Mouse (Mus musculus): ENCODE results near the gene Cd300ld5. TPM values are rescaled to one million over a fixed set of nuclear protein-coding genes. Genes with fewer than 3 reads are reported as not detected.
A peak's percentile ranks its signal among the peaks of the same experiment; 100 is the strongest.
"Not testable (repeated sequence)": the region's sequence is repeated elsewhere in the genome, so short reads cannot be mapped to it uniquely, and the experiment has no call there.

Cd300ld5 gene
- not detected in 2 replicates for polyA plus RNA-seq (2016; fragmentation: Nextera tagmentation; extraction: Ambion mirVana)

DNA sequence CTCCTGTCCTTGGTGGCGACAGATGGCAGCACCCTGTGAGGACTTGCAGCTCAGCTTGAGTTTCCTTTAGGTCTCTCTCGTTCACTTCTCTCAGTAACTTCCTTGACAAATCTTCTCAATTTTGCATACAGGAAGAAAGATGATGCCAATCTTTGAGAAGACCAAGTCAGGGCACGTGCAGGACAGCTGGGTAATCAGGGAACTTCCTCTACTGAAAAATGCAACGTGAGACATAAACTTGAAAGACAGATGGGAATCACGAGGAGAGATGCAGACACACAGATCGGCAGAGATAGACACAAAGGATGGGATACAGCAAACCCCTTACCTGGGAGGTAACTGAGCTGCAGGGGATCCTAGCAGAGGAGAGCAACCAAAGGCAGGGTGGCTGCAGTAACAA lies at the start of gene Cd300ld5:
TSS of gene Cd300ld5 (minus strand) at position 101 of the 400 bp plus-strand sequence.
- H3K4me1 ChIP-seq; H3K4me3 ChIP-seq; H3K36me3 ChIP-seq (replicated peaks); H3K27me3 ChIP-seq (replicated peaks; ENCODE audit: low read depth, poor library complexity, severe bottlenecking); H3K27ac ChIP-seq (replicated peaks); DNase-seq (ENCODE audit: low spot score); H3K9me3 ChIP-seq: not testable (repeated sequence)
- no CpG with 5 or more reads among the region's 6 CpGs for WGBS

DNA sequence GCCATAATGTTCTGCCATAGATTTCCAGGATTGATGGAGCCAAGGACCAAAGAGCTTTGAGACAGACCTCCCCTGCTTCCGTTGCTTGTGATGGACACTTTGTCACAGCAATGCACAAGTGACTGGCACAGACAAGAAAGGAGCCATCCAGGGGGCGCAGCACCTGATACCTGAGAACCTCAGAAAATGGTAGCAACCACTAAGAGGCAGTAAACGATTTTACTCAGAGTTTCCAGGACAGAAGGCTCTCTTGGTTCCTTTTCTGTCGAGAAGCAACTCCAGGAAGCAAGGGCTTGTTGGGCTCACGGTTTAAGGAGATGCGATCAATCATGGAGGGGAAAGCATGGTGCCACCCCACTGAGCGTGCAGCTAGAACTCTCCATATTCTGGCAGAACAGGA lies 48.6 kb upstream of the Cd300ld5 start:
- Histone ChIP-seq H3K36me3 (replicated peaks) (no peaks in the 10 kb centered on the region), H3K4me1 (peaks cover 16% of the 10 kb centered on the region), H3K9me3 (0 out of 2 replicates have a peak, but pooled peaks cover 3% of the 10 kb centered on the region), H3K27ac (replicated peaks) (no peak overlapping the region), H3K27me3 (replicated peaks; ENCODE audit: low read depth, poor library complexity, severe bottlenecking) (peaks cover 54% of the 10 kb centered on the region), H3K4me3 (no peak overlapping the region)
- no peak for DNase-seq (ENCODE audit: low spot score)
- WGBS: 70% methylated on average over 7 of the region's 7 CpGs

DNA sequence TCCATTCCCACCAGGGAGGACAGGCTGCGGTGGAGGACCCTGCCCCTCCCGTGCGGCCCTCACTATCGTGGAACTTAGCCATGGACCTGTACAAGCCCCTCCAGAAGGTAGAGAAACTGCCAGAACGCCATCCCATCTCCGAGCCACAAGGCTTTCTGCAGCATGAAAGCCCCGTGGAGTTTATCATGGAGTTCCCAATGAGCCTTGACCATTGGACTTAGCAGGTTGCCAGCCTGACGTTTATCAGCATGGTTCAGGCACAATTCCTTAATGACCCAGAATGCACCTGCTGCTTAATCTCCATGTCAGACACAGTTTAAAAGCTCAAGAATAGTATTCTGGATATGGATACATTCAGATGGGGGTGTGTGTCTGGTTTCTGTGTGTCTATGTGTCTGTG lies 47.5 kb upstream of the Cd300ld5 start:
- 60% methylated on average over 8 of the region's 8 CpGs for WGBS
- Histone ChIP-seq H3K27ac (replicated peaks) (no peak overlapping the region), H3K4me1 (peaks cover 16% of the 10 kb centered on the region), H3K4me3 (no peak overlapping the region), H3K36me3 (replicated peaks) (no peaks in the 10 kb centered on the region), H3K9me3 (0 out of 2 replicates have a peak, but pooled peaks cover 2% of the 10 kb centered on the region), H3K27me3 (replicated peaks; ENCODE audit: low read depth, poor library complexity, severe bottlenecking) (peaks cover 43% of the 10 kb centered on the region)
- no peak for DNase-seq (ENCODE audit: low spot score)

DNA sequence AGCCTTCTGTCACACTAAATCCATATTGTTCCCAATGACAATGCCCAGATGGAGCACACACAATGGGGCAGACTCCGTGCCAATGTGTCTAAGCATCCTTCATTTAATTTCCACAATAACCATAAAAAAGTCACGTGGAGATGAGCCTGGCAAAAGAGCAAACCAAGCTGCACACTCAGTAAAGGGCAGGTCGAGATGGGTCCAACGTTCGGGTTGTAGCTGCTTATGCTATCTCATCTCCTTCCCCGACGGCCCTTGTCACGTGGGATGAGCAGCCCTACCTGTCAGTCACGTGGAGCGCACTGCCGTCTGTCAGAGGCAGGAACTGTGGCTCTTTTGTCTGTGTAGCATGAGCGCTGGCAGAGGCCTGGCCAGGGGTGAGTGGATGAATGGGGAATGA lies 47.0 kb upstream of the Cd300ld5 start:
- DNase-seq (ENCODE audit: low spot score): no peak
- no peaks in the 10 kb centered on the region for H3K9me3 ChIP-seq
- WGBS: 45% methylated on average over 12 of the region's 12 CpGs
- H3K27me3 ChIP-seq (replicated peaks; ENCODE audit: low read depth, poor library complexity, severe bottlenecking): peaks cover 41% of the 10 kb centered on the region
- no peak overlapping the region for H3K4me3 ChIP-seq
- peaks cover 16% of the 10 kb centered on the region for H3K4me1 ChIP-seq
- H3K27ac ChIP-seq (replicated peaks): no peak overlapping the region
- H3K36me3 ChIP-seq (replicated peaks): no peaks in the 10 kb centered on the region

DNA sequence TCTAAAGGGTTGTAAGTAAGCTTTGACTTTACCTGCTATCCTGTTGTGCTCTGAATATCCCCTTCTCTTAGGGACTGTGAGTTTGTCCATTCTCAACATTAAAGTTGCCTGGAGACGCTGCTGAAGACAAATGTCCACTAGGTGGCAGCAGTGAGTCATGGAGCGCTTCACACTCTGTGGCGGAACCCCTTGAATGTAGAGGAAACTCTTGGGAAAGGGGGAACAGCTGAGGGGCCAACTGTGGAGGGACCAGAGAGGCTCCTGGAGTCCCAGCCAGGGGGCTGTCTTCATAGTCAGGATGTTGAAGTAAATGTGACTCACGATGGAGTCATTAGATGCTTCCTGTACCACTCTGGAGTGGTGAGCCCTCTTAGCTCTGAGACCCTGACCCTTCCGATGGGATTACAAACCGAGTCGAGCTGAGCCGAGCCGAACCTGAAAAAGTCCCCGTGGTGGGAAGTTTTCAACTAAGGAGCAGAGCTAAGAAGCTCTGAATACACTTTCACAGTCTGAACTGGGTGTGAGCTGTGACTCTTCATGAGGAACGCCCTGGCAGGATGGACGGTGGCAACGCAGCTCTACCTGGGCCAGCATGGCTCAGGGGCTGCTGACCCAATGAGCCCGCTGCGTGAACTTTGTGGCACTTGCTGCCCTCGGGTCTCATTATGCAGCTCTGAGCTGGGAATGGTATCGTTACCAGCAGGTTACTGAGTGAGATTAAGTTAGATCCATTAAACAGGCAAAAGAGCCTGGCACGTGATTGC lies 46.0 kb upstream of the Cd300ld5 start:
- peak; percentile 78 for DNase-seq (ENCODE audit: low spot score)
- no peak overlapping the region for H3K27ac ChIP-seq (replicated peaks)
- no peak overlapping the region for H3K4me3 ChIP-seq
- H3K27me3 ChIP-seq (replicated peaks; ENCODE audit: low read depth, poor library complexity, severe bottlenecking): peaks cover 41% of the 10 kb centered on the region
- peaks cover 16% of the 10 kb centered on the region for H3K4me1 ChIP-seq
- 48% methylated on average over 18 of the region's 18 CpGs for WGBS
- no peaks in the 10 kb centered on the region for H3K36me3 ChIP-seq (replicated peaks)
- no peaks in the 10 kb centered on the region for H3K9me3 ChIP-seq

DNA sequence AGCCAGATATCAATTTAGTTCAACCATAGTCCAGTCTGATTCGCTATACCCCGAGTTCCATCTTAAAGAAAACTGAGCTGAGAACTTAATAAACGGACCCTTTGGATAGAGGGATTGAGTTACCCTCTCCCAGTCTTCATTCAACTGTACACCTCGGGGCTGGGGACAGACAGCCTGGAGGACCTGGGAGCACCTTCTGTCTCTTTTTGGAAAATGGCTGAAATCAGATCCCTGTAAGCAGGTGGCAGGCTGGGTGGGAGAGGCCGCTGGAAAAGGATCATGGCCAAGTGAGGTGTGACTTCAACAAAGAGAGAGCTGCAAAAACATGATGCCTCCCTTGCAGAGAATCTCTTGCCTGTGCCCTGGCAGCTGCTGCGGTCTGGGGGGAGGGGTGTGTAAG lies 44.6 kb upstream of the Cd300ld5 start:
- Histone ChIP-seq H3K4me1 (peaks cover 16% of the 10 kb centered on the region), H3K9me3 (no peaks in the 10 kb centered on the region), H3K36me3 (replicated peaks) (no peaks in the 10 kb centered on the region), H3K27me3 (replicated peaks; ENCODE audit: low read depth, poor library complexity, severe bottlenecking) (peaks cover 41% of the 10 kb centered on the region), H3K27ac (replicated peaks) (no peak overlapping the region), H3K4me3 (no peak overlapping the region)
- 74% methylated on average over 6 of the region's 6 CpGs for WGBS
- DNase-seq (ENCODE audit: low spot score): no peak

DNA sequence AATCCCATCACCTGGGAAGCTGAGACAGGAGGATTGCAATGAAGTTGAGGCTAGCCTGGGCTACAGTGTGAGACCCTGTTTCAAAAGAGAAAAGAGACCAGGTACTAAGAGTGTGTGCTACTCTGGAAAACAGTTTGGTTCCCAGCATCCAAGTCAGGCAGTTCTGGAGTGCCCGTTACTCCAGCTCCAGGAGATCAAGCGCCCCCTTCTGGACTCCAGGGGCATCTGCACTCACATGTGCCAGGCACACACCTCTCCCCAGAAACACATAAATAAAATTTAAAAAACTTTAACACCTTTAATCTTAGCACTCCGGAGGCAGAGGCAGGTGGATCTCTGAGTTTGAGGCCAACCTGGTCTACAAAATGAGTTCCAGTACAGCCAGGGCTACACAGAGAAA lies 43.8 kb upstream of the Cd300ld5 start:
- Histone ChIP-seq H3K4me1 (peaks cover 16% of the 10 kb centered on the region), H3K9me3 (no peaks in the 10 kb centered on the region), H3K36me3 (replicated peaks) (no peaks in the 10 kb centered on the region), H3K27me3 (replicated peaks; ENCODE audit: low read depth, poor library complexity, severe bottlenecking) (peaks cover 40% of the 10 kb centered on the region), H3K4me3 (no peak overlapping the region), H3K27ac (replicated peaks) (no peak overlapping the region)
- 57% methylated on average over 3 of the region's 3 CpGs for WGBS
- no peak for DNase-seq (ENCODE audit: low spot score)

DNA sequence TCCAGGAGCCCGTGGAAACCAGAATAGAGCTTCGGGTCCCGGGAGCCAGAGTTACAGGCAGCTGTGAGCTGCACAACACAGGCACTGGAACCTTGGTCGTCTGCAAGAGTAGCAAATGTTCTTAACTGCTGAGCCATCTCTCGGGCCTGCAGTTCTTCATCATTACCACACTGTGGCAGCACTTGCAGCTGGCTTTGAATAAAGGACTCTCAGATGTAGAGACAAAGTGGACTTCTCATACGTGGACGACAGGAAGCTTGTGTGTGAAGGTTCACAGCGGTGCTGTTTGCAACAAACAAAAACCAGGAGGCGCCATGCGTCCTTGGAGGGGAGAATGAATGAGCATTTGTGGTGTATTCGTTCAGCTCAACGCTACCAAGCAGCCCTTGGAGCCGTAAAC lies 43.3 kb upstream of the Cd300ld5 start:
- Histone ChIP-seq H3K4me3 (no peak overlapping the region), H3K27me3 (replicated peaks; ENCODE audit: low read depth, poor library complexity, severe bottlenecking) (peaks cover 35% of the 10 kb centered on the region), H3K36me3 (replicated peaks) (no peaks in the 10 kb centered on the region), H3K4me1 (peaks cover 16% of the 10 kb centered on the region), H3K27ac (replicated peaks) (no peak overlapping the region), H3K9me3 (no peaks in the 10 kb centered on the region)
- WGBS: 35% methylated on average over 13 of the region's 13 CpGs
- DNase-seq (ENCODE audit: low spot score): peak; percentile 54

DNA sequence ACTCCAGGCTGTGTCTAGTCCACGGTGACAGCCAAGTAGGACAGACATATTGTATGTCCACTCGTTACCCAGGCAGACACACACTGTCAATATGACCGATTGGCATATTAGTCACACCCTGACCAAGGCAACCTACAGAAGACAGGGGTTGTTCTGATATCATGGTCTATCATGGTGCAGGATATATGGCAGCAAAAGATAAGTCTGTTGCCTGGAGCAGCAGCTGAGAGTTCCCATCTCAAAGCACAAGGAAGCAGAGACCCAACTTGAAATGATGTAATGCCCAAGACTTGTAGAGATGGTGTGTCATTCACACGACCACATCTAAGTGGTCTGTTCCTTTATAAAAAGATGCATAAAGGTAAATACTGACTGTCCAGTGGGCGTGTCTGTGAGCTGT lies 41.1 kb upstream of the Cd300ld5 start:
- Histone ChIP-seq H3K4me3 (no peak overlapping the region), H3K36me3 (replicated peaks) (no peaks in the 10 kb centered on the region), H3K4me1 (peaks cover 5% of the 10 kb centered on the region), H3K27me3 (replicated peaks; ENCODE audit: low read depth, poor library complexity, severe bottlenecking) (peaks cover 13% of the 10 kb centered on the region), H3K27ac (replicated peaks) (no peak overlapping the region), H3K9me3 (no peaks in the 10 kb centered on the region)
- 85% methylated on average over 5 of the region's 5 CpGs for WGBS
- DNase-seq (ENCODE audit: low spot score): no peak

DNA sequence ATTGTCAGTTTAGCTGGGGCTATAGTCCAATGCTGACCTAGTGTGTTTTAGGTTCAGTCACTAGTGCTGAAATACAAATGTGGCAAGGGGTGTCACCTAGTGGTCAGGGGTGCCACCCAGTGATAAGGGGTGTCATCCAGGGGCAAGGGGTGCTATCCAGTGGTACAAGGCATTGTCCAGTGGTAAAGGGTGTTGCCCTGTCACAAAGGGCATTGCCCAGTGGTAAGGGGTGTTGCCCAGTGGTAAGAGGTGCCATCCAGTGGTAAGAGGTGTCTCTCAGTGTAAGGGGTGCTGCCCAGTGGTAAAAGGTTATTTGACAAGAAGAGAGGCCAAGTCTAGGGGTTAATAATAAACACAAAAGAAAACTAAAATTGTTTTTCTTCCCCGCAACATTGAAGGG lies 39.9 kb upstream of the Cd300ld5 start:
- WGBS: 100% methylated on average over 1 of the region's 1 CpGs

DNA sequence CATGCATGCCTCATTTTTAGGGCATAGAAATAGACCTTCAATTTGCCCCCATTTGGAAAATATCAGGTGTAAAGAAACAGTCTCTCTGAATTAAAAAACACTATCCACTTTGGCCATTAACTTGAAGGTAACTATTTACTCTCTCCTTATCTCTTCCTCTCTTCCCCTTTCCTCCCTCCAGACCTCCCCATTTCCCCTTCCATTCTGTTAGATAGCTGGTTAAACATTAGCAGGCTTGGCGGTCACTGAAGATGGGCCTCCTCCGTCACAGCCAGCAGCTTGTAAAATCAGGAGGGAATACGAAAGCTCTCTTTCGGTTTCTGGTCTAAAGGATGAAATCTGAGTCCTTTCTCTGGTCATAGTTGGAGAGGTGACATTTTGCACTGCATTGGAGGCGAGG lies 38.3 kb upstream of the Cd300ld5 start:
- Histone ChIP-seq H3K36me3 (replicated peaks) (no peaks in the 10 kb centered on the region), H3K9me3 (no peaks in the 10 kb centered on the region), H3K27ac (replicated peaks) (no peak overlapping the region), H3K4me1 (peaks cover 20% of the 10 kb centered on the region), H3K4me3 (no peak overlapping the region), H3K27me3 (replicated peaks; ENCODE audit: low read depth, poor library complexity, severe bottlenecking) (peaks cover 15% of the 10 kb centered on the region)
- WGBS: 79% methylated on average over 5 of the region's 5 CpGs
- no peak for DNase-seq (ENCODE audit: low spot score)

More for the DNA sequence above, 39.9 kb upstream of the Cd300ld5 start:
- H3K27ac ChIP-seq (replicated peaks): no peak overlapping the region
- DNase-seq (ENCODE audit: low spot score): no peak
- H3K36me3 ChIP-seq (replicated peaks): no peaks in the 10 kb centered on the region
- H3K4me1 ChIP-seq: 0 out of 2 replicates have a peak, but pooled peaks cover 4% of the 10 kb centered on the region
- no peak overlapping the region for H3K4me3 ChIP-seq
- peaks cover 14% of the 10 kb centered on the region; the same call in 1 of the 2 replicates for H3K27me3 ChIP-seq (replicated peaks; ENCODE audit: low read depth, poor library complexity, severe bottlenecking)
- no peaks in the 10 kb centered on the region for H3K9me3 ChIP-seq

DNA sequence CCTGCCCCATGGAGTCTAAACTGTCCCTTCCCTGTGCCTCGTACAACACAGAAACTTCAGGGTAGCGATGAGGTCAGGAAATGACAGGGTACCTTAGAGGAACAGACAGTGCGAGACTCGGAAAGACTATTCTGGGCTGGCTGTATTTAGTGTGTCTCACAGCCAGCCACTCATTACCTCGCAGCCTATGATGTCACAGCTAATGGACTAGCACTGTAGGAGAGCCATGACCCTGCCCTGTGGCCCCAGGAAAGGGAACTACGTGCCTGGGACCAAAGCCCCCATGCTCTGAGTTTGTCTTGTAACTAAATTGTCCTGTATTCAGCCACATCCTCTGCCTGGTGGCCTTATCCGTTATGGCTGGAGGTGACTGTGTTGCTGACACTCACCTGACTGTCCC lies 37.8 kb upstream of the Cd300ld5 start:
- WGBS: 81% methylated on average over 7 of the region's 7 CpGs
- Histone ChIP-seq H3K9me3 (no peaks in the 10 kb centered on the region), H3K36me3 (replicated peaks) (no peaks in the 10 kb centered on the region), H3K27me3 (replicated peaks; ENCODE audit: low read depth, poor library complexity, severe bottlenecking) (peaks cover 20% of the 10 kb centered on the region), H3K27ac (replicated peaks) (no peak overlapping the region), H3K4me3 (no peak overlapping the region), H3K4me1 (peaks cover 21% of the 10 kb centered on the region)
- no peak for DNase-seq (ENCODE audit: low spot score)

DNA sequence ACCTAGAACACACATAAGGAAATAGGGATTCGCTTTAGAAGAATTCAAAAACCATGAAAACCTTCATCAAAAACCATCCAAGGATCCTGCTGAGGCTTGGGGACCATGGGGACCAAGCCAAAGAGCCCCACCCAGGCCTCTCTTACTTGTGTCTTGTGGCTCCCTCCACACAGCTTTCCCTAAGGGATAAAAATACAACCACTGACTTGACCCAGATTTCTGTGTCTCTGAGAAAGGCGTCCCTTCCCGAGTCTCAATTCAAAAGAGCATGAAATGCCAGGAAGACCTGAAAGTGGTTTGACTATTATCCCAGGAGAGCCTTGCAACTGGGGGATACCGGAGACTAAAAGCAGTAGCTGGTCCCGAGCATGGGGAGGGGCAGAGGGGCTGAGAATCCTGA lies 35.4 kb upstream of the Cd300ld5 start:
- Histone ChIP-seq H3K9me3 (no peaks in the 10 kb centered on the region), H3K36me3 (replicated peaks) (no peaks in the 10 kb centered on the region), H3K27ac (replicated peaks) (no peak overlapping the region; the same call in 1 of the 2 replicates), H3K4me3 (no peak overlapping the region), H3K4me1 (peaks cover 21% of the 10 kb centered on the region), H3K27me3 (replicated peaks; ENCODE audit: low read depth, poor library complexity, severe bottlenecking) (peaks cover 34% of the 10 kb centered on the region)
- no peak for DNase-seq (ENCODE audit: low spot score)
- 72% methylated on average over 5 of the region's 5 CpGs for WGBS
